Mouse (Mus musculus): ENCODE measurements around the gene Trpm1. TPM values are rescaled to one million over a fixed set of nuclear protein-coding genes. Genes with fewer than 3 reads are reported as not detected.
A peak's percentile ranks its signal among the peaks of the same experiment; 100 is the strongest.

The Trpm1 gene
- total RNA-seq, 2 experiments from 2014 or later, result not detected

DNA sequence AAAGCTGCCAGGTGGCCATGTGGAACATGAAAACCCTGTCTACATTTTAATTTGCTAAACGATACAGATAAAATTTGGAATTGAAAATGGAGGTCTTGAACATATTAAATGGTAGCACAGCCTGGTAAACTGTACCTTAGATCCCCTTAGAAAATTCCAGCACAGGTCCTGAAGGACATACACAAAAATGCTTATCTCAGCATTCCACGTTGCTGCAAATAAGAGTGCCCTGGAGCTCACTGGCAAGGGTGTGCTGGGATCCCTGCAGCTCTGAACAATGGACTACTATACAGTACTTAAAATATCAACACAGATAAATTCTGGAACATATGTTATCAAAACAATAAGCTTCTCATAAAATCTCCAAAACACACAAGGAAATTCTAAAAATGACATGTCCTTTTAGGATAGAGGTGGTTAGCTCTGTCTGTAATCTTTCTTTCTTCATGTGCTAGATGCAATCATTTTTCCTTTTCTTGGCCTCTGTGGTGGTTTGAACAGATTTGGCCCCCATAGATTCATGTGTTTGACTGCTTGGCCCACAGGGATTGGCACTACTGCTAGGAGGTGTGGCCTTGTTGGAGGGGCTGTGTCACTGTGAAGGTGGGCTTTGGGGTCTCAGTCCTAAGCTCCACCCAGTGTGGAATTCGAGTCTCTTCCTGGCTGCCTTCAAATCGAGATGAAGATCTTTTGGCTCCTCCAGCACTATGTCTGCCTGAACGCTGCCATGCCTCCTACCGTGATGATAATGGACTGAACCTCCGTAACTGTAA is 3.5 kb downstream of the Trpm1 start:
- no peak for DNase-seq (ENCODE audit: low spot score in 2 of 2)
- no peak overlapping the region for H3K4me3 ChIP-seq
- no peak for TF ChIP-seq CTCF (conservative IDR thresholded peaks at IDR 0.05)
- H3K27ac ChIP-seq, result peak overlapping the region; percentile 86

- Histone ChIP-seq H3K4me3 (no peak overlapping the region), H3K27ac (peak overlapping the region; percentile 86)
- no peak for DNase-seq (ENCODE audit: low spot score in 2 of 2)
- TF ChIP-seq CTCF (conservative IDR thresholded peaks at IDR 0.05), result no peak
Observed at GRCm38 (mm10) chr7:64158281-64159055, 4.8 kb downstream of the Trpm1 start.

GRCm38 (mm10) chr7:64159056-64159542 is 5.5 kb downstream of the Trpm1 start:
- DNase-seq (ENCODE audit: low spot score in 2 of 2), result no peak
- Histone ChIP-seq H3K4me3 (no peak overlapping the region), H3K27ac (peak overlapping the region; percentile 86)
- TF ChIP-seq CTCF (conservative IDR thresholded peaks at IDR 0.05), result no peak

DNA sequence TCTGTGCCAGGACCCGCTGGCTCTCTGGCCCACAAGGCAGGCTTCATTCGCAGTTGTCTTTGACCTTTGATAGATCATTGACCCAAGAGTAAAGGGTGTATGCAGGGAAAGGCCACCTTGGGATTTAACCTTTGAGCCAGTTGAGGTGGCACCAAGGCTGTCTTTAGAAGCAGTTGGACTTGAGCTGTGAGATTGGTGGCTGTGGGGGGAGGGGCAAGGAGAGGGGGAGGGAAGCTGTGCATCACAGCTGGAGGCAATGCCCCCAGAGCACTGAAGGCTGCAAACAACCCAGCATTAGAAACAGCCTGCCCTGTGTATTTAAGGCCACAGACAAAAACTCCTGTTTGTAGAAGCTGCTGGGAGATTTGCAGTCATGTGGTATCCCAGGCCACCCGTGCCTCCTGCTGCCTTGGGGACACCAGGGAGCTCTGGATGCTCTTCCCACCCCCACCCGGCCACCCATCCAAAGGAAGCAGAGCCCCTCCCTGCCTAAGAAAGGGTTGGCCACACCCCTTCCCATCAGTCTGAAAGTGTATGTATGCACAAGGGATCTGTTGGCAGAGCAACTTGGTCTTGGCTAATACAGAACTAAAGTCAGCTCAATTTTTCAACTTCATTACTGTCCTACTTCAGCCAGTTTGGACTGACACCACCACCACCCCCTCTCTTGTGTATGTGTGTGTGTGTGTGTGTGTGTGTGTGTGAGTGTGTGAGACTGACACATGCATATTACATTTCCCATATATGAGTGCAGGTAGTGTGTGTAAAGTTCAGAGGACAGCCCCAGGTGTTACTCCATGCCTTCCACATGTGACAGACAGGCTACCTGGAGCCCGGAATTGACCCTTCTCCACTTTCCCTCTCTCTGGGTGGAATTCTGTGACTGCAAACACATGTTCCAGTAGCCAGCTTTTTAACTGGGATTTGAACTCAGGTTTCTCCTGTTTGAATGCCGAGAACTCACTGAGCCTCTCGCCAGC is 6.3 kb downstream of the Trpm1 start:
- peak overlapping the region; percentile 86 for H3K27ac ChIP-seq
- H3K4me3 ChIP-seq, result no peak overlapping the region
- no peak for DNase-seq (ENCODE audit: low spot score in 2 of 2)
- TF ChIP-seq CTCF (conservative IDR thresholded peaks at IDR 0.05), result no peak

DNA sequence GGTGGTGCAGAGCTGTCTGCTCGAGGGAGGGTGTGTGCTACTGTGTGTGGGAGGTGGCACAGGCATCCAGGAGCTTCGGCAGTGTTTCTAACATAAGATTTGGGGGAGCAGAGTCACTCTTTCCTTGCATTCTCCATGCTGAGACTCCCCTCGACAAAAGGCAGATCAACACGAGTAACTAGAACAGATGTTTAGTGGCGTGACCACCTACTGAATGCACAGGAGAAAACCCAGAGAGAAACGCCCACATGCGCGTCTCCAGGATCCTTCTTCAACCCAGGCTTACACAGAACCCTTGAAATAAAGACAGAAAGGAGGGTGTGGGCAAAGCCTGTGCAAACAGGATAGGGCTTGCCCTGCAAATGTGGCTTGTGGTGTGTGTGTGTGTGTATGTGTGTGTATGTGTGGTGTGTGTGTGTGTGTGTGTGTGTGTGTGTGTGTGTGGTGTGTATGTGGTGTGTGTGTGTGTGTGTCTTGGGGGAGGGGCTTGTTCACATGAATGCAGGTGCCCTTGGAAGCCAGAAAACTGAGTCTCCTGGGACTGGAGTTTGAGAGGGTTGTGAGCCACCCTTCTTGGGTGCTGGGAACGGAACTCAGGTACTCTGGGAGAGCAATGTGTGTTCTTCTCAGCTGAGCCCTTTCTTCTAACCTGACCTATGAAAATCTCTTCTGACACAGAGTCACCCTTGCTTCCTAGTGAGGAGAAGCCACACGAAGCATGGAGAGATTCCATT is 7.3 kb downstream of the Trpm1 start:
- peak in 1 of 2 experiments; percentile 73 for DNase-seq (ENCODE audit: low spot score in 2 of 2)
- H3K27ac ChIP-seq, result peak overlapping the region; percentile 86

GRCm38 (mm10) chr7:64161990-64162389 is 8.4 kb downstream of the Trpm1 start:
- H3K27ac ChIP-seq, result peak overlapping the region; percentile 62
- TF ChIP-seq CTCF (conservative IDR thresholded peaks at IDR 0.05), result no peak

More for the DNA sequence above, 7.3 kb downstream of the Trpm1 start:
- no peak for TF ChIP-seq CTCF (conservative IDR thresholded peaks at IDR 0.05)
- H3K4me3 ChIP-seq, result no peak overlapping the region

DNA sequence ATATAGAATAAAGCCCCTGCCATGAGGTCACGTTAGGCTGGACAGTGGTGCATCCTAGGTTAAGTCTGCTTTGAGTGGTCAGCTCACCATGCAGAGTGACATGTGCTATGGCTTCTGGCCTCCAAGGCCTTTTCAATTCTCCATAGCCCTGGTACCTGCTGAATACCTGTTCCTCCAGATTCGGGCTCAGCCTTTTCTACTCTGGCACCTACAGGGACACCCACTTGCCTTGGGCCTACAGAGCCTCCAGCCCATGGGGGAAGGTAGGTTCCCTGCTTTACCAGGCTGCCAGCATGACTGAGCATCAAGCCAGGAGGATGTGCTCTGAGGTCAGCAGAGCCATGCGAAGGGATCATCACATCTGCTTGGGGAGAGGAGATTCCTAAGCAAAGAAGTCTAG is 9.5 kb downstream of the Trpm1 start:
- DNase-seq (ENCODE audit: low spot score in 2 of 2), result no peak
- no peak overlapping the region for H3K27ac ChIP-seq
- no peak overlapping the region for H3K4me3 ChIP-seq
- TF ChIP-seq CTCF (conservative IDR thresholded peaks at IDR 0.05), result no peak

More at GRCm38 (mm10) chr7:64161990-64162389, 8.4 kb downstream of the Trpm1 start:
- H3K4me3 ChIP-seq, result no peak overlapping the region
- DNase-seq (ENCODE audit: low spot score in 2 of 2), result no peak

DNA sequence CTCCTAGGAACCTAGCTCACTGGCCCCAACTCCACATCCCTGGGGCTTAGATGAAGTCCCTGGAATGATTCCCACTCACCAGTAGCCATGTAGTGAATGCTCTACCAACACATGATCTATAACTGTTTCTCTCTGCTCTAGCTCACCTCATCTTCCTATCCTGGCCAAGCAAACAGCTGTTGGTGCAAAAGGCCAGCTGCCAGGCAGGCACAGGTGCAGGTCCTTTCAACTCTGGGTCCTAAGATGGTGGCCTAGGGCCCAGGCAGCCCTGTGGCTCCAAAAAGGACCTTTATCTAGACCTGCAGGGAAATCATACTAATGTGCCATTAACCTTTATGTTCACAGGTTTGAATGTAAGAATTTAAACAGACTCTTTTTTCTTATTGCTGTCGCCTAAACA is 10.3 kb downstream of the Trpm1 start:
- DNase-seq (ENCODE audit: low spot score in 2 of 2), result no peak
- Histone ChIP-seq H3K27ac (no peak overlapping the region), H3K4me3 (no peak overlapping the region)
- no peak for TF ChIP-seq CTCF (conservative IDR thresholded peaks at IDR 0.05)

- peak; percentile 94 for TF ChIP-seq CTCF (conservative IDR thresholded peaks at IDR 0.05)
- Histone ChIP-seq H3K4me3 (no peak overlapping the region), H3K27ac (no peak overlapping the region)
- peak in 1 of 2 experiments; percentile 58 for DNase-seq (ENCODE audit: low spot score in 2 of 2)
Observed at GRCm38 (mm10) chr7:64164997-64165396, 11.4 kb downstream of the Trpm1 start.

GRCm38 (mm10) chr7:64166025-64166424 is 12.4 kb downstream of the Trpm1 start:
- no peak overlapping the region for H3K4me3 ChIP-seq
- no peak for TF ChIP-seq CTCF (conservative IDR thresholded peaks at IDR 0.05)
- no peak for DNase-seq (ENCODE audit: low spot score in 2 of 2)
- no peak overlapping the region for H3K27ac ChIP-seq

- no peak overlapping the region for H3K4me3 ChIP-seq
- H3K27ac ChIP-seq, result no peak overlapping the region
- DNase-seq (ENCODE audit: low spot score in 2 of 2), result no peak
- no peak for TF ChIP-seq CTCF (conservative IDR thresholded peaks at IDR 0.05)
Observed at GRCm38 (mm10) chr7:64166724-64167123, 13.1 kb downstream of the Trpm1 start.

- TF ChIP-seq CTCF (conservative IDR thresholded peaks at IDR 0.05), result peak; percentile 70
- no peak for DNase-seq (ENCODE audit: low spot score in 2 of 2)
- Histone ChIP-seq H3K27ac (no peak overlapping the region), H3K4me3 (no peak overlapping the region)
Observed at GRCm38 (mm10) chr7:64179310-64179709, 25.7 kb downstream of the Trpm1 start.
